Mouse (Mus musculus) neural tube, embryonic 12.5 days (tissue): Measurements from ENCODE around the gene Bsn. TPM values are rescaled to one million over a fixed set of nuclear protein-coding genes. Genes with fewer than 3 reads are reported as not detected.

ENCODE experiments used
- ATAC-seq: fragments of 200-750 bp; cut with Nextera tagmentation; 2 replicates; pipeline ENCODE4 v1.8.0; 2017; ENCODE audit warnings: low read depth, mild to moderate bottlenecking, moderate TSS enrichment, moderate library complexity; ENCODE audit not compliant: low FRiP score
- H3K27ac ChIP-seq: fragments of 300-500 bp; sonication (generic); 2 replicates; pipeline ENCODE4 v1.5.1; 2016
- H3K27me3 ChIP-seq: fragments of 300-500 bp; sonication (generic); replicated peaks from 2 replicates; pipeline ENCODE4 v1.6.1; 2016; ENCODE audit warnings: mild to moderate bottlenecking
- H3K36me3 ChIP-seq: fragments of 300-500 bp; sonication (generic); 2 replicates; pipeline ENCODE4 v1.6.1; 2016; ENCODE audit warnings: mild to moderate bottlenecking
- H3K4me1 ChIP-seq: fragments of 300-500 bp; sonication (generic); 2 replicates; pipeline ENCODE4 v1.6.1; 2016
- H3K4me2 ChIP-seq: fragments of 300-500 bp; sonication (generic); replicated peaks from 2 replicates; pipeline ENCODE4 v1.6.1; 2016; ENCODE audit warnings: mild to moderate bottlenecking
- H3K4me3 ChIP-seq: fragments of 300-500 bp; sonication (generic); 2 replicates; pipeline ENCODE4 v1.5.1; 2016
- H3K9ac ChIP-seq: fragments of 300-500 bp; sonication (generic); 2 replicates; pipeline ENCODE4 v1.6.1; 2016; ENCODE audit warnings: mild to moderate bottlenecking
- H3K9me3 ChIP-seq: fragments of 300-500 bp; sonication (generic); 2 replicates; pipeline ENCODE4 v1.6.1; 2016; ENCODE audit warnings: mild to moderate bottlenecking
- WGBS: fragments of 180-500 bp; shearing (Covaris S2); methylation state at CpG from one replicate; pipeline ENCODE4 v1.1.7; 2016; 5-methylcytosine and 5-hydroxymethylcytosine counted together
- microRNA-seq: library from miRNA; unstranded; fragments of <30 nt; microRNA quantifications from one replicate; pipeline ENCODE4, GENCODE M21; 2017
- polyA plus RNA-seq: library from polyadenylated mRNA; unstranded; fragments of >200 nt; fragmentation: Nextera tagmentation; extraction: Ambion mirVana; gene quantifications from 2 replicates; pipeline ENCODE4 v1.2.1, GENCODE M21; 2016

Bsn gene
- polyA plus RNA-seq, 1 experiment from 2014 or later = 5.3 TPM

DNA sequence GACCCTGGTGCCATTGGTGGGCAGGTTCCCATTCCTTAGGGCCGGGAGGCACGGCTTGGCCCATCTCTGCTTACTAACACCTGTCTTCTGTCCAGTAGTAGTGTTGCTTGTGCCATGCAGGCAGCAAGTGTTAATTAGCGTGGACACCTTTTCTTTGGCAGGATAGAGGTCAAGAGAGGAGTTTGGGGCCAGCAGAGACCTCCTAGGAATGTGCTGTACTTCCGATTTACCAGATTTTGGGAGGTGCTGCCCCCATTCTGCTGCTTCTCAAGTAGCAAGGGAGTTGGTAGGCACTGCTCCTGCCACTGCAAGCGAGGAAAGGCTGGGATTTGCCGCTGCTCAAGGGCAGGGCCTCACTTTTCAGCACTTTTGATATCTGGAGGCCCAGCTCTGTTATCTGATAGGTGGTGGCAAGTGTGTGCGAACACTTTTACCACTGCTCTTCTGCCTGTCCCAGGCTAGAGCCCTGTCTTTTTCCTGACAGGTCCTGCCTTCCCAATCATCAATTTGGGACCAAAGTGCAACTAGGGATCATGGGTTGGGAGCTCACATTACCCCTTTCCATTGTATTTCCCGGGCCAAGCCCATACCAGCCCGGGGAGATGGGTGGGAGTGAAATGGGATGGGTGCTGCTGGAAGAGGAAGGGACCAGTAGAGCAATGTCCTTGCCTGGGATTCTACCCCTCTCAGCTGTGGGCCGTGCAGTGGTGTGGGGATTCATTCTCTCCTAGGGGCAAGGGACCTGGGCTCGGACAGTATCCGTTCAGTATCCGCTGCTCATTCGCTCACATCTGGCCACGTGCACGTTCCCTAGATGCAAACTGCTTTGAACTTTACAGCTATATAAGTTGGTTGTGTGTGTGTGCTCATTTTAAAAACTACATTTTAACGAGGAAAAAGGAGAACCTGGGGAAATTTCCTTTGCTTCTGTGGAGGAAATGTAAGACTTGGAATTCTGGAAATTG is 142.3 kb downstream of the Bsn start:
- Histone ChIP-seq H3K4me1 (peaks cover 23% of the 10 kb centered on the region), H3K4me2 (peak overlapping the region; percentile 86), H3K9me3 (no peaks in the 10 kb centered on the region), H3K36me3 (peaks cover 49% of the 10 kb centered on the region), H3K9ac (peak overlapping the region; percentile 45; the same call in 1 of the 2 replicates), H3K4me3 (peak overlapping the region; percentile 70), H3K27me3 (no peaks in the 10 kb centered on the region), H3K27ac (no peak overlapping the region)
- 50% methylated on average over 17 of the region's 17 CpGs for WGBS
- no peak for ATAC-seq

GRCm38 (mm10) chr9:108046582-108046981 is 143.6 kb downstream of the Bsn start:
- Histone ChIP-seq H3K4me3 (no peak overlapping the region), H3K4me2 (no peak overlapping the region), H3K27me3 (no peaks in the 10 kb centered on the region), H3K9me3 (no peaks in the 10 kb centered on the region), H3K9ac (no peak overlapping the region), H3K4me1 (peaks cover 23% of the 10 kb centered on the region), H3K27ac (no peak overlapping the region), H3K36me3 (peaks cover 59% of the 10 kb centered on the region)
- ATAC-seq = no peak
- 89% methylated on average over 4 of the region's 4 CpGs for WGBS

Small RNA genes lying within 50 kb of the gene (microRNA-seq; reads per million reads assigned to microRNA genes)
- gene Gm47303 (not detected), gene Mir7088 (not detected)

Other genes starting within 250 kb of the Bsn start
- gene Traip, start 240.2 kb downstream of the Bsn start, polyA plus RNA-seq = 15.2 and 16.7 TPM in 2 replicates
- gene Uba7, start 214.9 kb downstream of the Bsn start, polyA plus RNA-seq = 11.7 and 12.2 TPM in 2 replicates
- gene Gm20661, start 207.3 kb downstream of the Bsn start, polyA plus RNA-seq = 2.0 and 2.2 TPM in 2 replicates
- 39.2 and 42.3 TPM in 2 replicates for gene Inka1, start 204.5 kb downstream of the Bsn start, polyA plus RNA-seq
- gene Cdhr4, start 197.9 kb downstream of the Bsn start, polyA plus RNA-seq = 5.0 and 7.2 TPM in 2 replicates
- 0.89 and 1.5 TPM in 2 replicates for gene Gm20662, start 194.0 kb downstream of the Bsn start, polyA plus RNA-seq
- 96.2 and 97.9 TPM in 2 replicates for gene Ip6k1, start 187.9 kb downstream of the Bsn start, polyA plus RNA-seq
- 18.3 and 23.5 TPM in 2 replicates for gene Gmppb, start 141.1 kb downstream of the Bsn start, polyA plus RNA-seq
- 3.6 and 3.9 TPM in 2 replicates for gene Amigo3, start 137.2 kb downstream of the Bsn start, polyA plus RNA-seq
- 0.44 and 0.46 TPM in 2 replicates for gene Mst1, start 109.9 kb downstream of the Bsn start, polyA plus RNA-seq
- gene Rnf123, start 107.0 kb downstream of the Bsn start, polyA plus RNA-seq = 43.5 and 43.8 TPM in 2 replicates
- gene Apeh, start 95.8 kb downstream of the Bsn start, polyA plus RNA-seq = 57.6 and 63.4 TPM in 2 replicates
- 55.6 and 63.4 TPM in 2 replicates for gene Dag1, start 73.6 kb upstream of the Bsn start, polyA plus RNA-seq
- 81.2 and 87.0 TPM in 2 replicates for gene Nicn1, start 100.0 kb upstream of the Bsn start, polyA plus RNA-seq
- 18.9 and 24.8 TPM in 2 replicates for gene Amt, start 106.5 kb upstream of the Bsn start, polyA plus RNA-seq
- gene Rhoa, start 115.7 kb upstream of the Bsn start, polyA plus RNA-seq = 313 and 363 TPM in 2 replicates
- 44.3 and 47.5 TPM in 2 replicates for gene Tcta, start 115.8 kb upstream of the Bsn start, polyA plus RNA-seq
- 656 and 664 TPM in 2 replicates for gene Gpx1, start 148.5 kb upstream of the Bsn start, polyA plus RNA-seq
- gene Usp4, start 157.5 kb upstream of the Bsn start, polyA plus RNA-seq = 124 and 138 TPM in 2 replicates
- gene 1700102P08Rik, start 202.4 kb upstream of the Bsn start, polyA plus RNA-seq = 1.3 and 1.7 TPM in 2 replicates
- 0.80 and 0.84 TPM in 2 replicates for gene Ccdc36, start 238.1 kb upstream of the Bsn start, polyA plus RNA-seq
- gene BC048562, start 246.1 kb upstream of the Bsn start, polyA plus RNA-seq = not detected in 2 replicates